Mouse (Mus musculus) G1E (cell line): ENCODE results near the gene Cux1.

Experiments
- CTCF ChIP-seq: IDR thresholded peaks from 2 replicates; pipeline ENCODE4 v1.5.1; 2012; ENCODE audit warnings: low read depth, low read length, inconsistent platforms, mixed read lengths
- GATA1 ChIP-seq: IDR thresholded peaks from 2 replicates; pipeline ENCODE4 v1.6.1; 2012; ENCODE audit warnings: borderline replicate concordance, low read length, inconsistent platforms, mixed read lengths
- TAL1 ChIP-seq: conservative IDR thresholded peaks from 2 replicates; pipeline ENCODE4 v1.6.1; 2012; ENCODE audit warnings: low read depth, low read length, inconsistent platforms, mixed read lengths

- TF ChIP-seq GATA1 (no peak), CTCF (no peak), TAL1 (no peak)
Measured at GRCm38 (mm10) chr5:136297691-136298090, 269.6 kb downstream of the Cux1 start.
